Mouse (Mus musculus): Measurements from ENCODE around the gene Tspan2.

Gene Tspan2

DNA sequence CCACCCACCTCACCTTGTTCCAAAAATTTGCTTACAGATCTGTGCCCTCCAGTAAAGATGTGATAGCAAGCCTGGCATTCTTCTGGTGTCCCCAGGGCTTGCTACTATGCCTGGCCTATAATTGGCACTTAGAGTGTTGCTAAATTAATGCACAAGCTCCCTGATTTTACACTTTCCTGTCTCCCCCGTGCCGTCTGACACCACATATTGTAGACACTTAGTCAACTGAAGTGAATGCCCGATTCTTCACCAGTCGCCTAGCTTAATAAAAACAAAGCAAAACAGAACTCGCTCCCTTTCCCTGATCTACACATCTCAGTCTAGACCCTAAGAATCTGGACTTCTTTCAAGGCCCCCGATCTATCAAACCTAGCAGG is 405 bp upstream of the Tspan2 start:
- in situ Hi-C loops (cut with MboI), result loop anchor here (10.0 kb wide), 1 partner anchor 261 kb away; the partner anchor contains the start of gene Sike1

DNA sequence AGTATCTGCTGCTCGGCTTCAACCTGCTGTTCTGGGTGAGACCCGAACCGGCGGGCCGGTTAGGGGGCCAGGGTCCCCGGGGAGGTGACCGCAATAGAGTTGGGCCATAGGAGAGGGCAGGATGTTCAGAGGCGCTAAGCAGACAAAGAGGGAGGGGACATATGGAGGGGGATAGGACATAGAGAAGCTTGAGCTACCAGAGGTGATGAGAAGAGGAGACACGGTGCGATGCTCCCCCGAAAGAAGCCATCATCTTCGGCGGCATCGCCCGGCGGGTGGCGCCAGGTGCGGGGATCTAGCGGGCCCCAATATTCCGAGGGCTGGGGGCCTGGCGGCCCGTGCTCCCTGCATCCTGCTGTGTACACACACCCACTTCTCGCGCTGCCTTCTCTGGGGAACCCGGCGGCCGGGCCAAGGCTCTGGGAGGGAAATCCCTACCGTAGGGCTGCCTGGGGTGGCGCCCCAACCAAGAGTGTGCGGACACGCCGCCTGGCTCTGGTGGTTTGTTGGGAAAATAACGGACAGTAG is 766 bp downstream of the Tspan2 start:
- in situ Hi-C loops (cut with MboI), result loop anchor here (10.0 kb wide), 1 partner anchor 260 kb away; the partner anchor contains the start of gene Sike1

DNA sequence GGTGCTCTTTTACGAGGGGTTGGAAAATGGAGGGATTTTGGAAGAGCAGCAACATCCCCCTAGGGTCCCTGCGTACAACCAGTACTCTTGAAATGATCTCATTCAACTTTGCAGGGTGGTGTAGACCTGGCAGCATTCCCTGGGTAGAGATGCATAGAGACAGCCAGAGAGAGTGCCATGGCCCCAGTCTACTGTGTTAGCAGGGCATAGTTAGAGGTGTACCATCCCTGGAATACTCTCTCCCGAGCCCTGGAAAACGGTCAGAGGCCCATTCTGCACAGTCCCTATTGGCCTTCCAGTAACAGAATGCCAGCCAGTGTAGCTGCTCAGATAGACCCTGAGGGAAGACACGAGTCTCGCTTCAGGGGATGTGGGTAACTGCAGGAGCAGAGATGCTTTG is 1.3 kb downstream of the Tspan2 start:
- in situ Hi-C loops (cut with MboI), result loop anchor here (10.0 kb wide), 1 partner anchor 259 kb away; the partner anchor contains the start of gene Sike1

DNA sequence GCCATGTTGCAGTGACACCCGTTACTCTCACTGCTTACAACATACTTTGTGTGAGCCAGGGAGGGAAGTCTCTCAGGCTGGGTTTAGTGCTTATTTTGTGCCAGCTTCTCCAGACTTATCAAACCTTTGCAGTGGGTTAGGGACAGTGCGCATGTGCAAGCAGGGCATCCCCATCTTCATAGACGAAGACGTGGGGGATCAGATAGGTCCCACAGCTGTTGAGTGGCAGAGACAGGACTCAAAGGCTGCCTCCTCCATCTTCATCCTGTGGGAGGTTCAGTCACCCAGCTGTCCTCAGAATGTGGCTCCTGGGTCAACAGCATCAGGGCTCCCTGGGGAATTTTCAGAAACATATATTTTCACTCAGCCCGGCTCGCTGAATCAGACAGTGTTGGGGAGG is 2.1 kb downstream of the Tspan2 start:
- in situ Hi-C loops (cut with MboI), result loop anchor here (10.0 kb wide), 1 partner anchor 258 kb away; the partner anchor contains the start of gene Sike1

DNA sequence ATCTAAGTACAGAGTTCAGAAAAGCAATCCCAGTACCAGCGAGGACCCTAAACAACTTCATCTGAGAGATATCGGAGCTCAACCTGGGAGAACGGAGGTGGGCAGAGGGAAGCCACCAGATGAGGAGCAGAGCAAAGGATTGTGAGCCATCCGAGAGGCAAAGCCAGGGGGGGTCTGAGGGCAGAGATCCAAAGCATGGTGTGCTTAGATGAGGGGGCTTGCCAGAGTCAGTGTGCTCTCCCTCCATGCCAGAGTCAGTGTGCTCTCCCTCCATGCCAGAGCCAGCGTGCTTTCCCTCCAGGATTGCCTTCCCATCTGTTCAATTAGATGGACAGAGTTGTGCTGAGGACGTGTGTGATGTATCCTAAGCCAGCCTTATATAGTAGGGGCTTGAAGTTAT is 2.8 kb downstream of the Tspan2 start:
- in situ Hi-C loops (cut with MboI), result loop anchor here (10.0 kb wide), 1 partner anchor 258 kb away; the partner anchor contains the start of gene Sike1

DNA sequence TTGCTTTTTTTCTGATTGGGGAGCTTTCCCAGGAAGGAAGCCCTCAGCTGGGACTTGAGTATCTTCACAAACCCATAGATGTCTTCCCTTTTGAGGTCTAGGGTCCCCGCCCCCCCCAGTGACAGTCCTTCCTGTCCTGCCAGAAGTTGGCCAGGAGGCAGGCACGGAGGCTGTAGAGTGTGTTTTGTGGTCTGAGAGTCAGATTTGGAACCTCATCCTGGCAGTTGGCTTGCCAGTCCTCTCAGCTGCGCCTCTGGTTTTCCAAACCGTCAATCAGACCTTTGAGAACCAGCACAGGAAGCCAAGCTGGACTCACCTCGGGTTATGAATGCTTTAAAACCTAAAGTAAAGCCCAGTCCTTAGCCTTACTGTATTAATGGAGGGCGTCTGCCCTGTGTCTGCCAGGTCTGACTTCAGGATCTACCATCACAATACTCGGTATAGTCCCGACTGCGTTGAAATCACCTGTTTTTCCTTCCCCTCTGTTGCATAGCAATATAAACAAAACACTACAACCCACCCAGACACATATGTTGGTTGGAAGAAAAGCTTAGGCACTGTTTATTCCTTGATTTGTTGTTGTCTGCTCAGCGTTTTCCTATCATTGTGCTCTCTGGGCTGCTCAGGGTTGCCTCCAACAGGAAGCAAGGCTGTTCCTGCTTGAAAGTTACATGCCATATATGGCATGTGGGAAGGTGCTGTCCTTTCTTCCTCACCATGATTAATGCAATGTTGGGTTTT is 4.0 kb downstream of the Tspan2 start:
- in situ Hi-C loops (cut with MboI), result loop anchor here (10.0 kb wide), 1 partner anchor 256 kb away; the partner anchor contains the start of gene Sike1

DNA sequence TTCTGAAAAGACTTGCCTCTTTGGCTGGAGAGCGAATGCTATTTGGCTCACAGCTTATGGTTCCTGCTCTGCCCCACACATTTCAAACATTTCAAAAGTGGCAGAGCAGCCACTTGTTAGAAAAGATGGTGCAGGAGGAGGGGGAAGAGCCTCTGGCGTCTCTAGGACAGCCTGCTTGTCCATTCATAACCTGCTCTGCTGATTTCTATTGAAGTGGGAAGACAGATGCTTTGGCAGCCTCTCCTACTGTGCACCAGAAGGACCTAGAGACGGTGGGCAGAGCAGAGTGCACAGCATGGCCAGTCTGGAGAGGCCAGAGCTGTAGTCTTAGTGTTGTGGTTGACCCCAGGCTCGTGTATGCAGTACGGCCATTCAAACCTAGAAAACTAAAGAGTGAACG is 4.6 kb downstream of the Tspan2 start:
- in situ Hi-C loops (cut with MboI), result loop anchor here (10.0 kb wide), 1 partner anchor 256 kb away; the partner anchor contains the start of gene Sike1

DNA sequence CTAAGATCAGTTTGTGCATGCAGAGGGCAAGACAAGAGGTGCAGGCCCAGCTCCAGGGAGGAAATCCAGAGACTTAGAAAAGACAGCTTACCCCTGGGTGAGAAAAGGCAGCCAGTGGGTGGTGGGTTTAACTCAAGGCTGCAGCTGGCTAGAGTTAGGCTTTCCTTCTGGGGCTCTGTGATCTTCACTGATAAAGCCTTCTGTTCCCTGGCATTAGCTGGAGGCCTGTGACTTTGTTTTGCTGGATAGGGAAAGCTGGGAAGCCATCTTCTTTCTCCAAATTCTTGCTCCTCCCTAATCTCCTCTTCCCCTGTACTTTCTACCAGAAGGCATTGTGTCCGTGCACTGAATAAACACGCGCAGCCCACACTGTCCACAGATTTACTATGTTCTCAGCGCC is 8.4 kb downstream of the Tspan2 start:
- in situ Hi-C loops (cut with MboI), result no loop called here

DNA sequence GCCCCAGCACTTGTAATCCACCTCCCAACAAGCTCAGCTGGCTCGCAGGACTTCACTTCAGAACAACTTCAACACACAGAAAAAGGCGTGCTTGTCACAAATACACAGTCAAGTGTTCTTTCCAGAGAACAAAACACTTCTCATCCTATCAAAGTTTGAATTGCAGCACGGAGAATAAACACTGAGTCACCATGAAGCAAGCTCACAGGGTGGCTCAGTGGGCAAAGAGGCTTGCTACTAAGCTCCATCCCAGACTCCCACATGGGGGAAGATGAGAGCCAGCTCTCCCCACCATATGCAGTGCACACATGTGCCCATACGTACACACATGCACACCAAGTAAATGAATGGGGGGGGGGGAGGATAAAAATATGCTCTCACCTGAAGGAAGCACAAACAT is 8.9 kb downstream of the Tspan2 start:
- in situ Hi-C loops (cut with MboI), result no loop called here

DNA sequence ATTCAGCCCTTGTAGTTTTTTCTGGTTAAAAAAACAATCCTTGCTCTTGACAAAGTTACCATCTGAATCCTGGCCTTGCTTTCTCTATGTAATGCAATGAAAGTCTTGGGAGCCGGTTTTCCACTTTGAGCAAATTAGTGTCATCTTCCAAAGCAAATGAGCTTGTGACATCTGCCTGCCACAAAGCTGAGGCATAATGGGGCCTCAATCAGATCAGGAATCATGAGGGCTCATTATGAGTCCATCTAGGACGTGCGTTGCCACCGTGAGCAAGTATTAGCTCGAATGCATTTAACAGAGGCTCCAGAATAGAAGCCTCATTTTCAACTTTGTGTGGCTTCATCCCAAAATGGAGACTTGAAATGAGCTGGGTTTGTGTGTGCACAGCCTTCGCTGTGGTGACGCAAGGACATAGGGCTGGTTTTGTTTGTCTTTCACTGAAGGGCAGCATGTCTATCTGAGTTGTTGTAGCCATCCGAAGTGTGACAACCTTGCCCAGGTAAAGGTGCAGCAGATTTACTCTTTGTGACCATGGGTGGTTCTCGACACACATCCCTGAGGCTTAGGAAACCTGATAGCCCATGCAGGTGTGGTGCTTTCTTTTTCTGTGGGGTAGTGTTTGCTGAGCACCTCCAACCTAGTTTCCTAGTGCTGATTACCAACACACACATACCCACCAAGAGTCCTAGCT is 9.6 kb downstream of the Tspan2 start:
- in situ Hi-C loops (cut with MboI), result no loop called here

DNA sequence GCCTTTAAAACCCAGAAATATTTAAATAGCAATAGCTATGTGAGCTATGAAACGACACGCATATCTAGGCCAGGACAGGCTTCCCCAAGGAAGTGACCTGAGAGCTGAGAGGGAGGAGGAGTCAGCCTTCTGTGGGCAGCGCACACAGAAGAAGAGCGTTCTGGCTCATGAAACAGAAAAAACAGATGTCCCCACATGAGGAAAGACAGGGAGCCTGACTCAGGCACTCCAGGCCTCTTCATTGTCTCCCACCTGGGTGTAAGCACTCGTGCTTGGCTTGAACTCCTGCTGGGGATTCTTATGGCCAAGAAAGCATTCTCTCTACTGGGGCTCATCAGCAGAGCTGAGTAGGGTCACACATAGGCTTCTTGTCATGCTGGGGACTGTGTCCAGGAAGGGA is 10.3 kb downstream of the Tspan2 start:
- in situ Hi-C loops (cut with MboI), result no loop called here

DNA sequence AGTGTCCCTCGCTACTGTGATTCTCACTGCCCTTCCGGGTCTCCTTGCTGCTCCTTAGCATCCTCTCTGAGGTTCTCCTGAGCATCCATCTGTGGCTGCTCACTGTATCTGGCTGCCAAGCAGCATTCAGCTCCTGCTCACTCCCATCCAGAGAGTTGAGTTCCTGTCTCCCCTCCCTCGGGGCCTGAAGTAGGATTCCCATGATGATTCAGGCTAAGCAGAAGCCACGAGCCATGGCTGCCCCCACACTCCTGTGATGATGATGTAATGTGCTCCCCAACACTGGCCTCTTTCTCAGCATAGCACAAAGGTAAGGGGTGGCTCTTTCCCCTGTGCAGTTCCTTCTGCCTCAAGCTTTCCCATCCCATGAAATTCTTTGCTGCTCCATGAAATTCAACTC is 11.8 kb downstream of the Tspan2 start:
- in situ Hi-C loops (cut with MboI), result no loop called here

DNA sequence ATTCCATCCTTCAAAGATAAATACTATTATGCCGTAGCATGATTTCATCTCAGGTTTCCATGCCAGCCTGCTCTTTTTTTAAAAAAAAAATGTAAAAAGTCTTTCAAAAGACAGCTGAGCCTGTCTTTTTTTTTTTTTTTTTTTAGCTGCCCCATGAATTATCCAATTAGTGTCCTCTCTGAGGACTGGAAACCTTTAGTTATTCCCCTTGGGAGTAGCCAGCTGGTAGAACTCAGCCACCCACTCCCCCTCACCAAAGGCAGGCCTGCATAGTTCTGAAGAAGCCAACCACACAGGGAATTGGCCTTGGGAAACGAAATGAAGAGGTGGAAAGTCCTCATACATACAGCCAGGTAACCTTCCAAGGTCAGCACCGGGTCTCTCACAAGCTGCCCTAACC is 13.7 kb downstream of the Tspan2 start:
- in situ Hi-C loops (cut with MboI), result no loop called here

DNA sequence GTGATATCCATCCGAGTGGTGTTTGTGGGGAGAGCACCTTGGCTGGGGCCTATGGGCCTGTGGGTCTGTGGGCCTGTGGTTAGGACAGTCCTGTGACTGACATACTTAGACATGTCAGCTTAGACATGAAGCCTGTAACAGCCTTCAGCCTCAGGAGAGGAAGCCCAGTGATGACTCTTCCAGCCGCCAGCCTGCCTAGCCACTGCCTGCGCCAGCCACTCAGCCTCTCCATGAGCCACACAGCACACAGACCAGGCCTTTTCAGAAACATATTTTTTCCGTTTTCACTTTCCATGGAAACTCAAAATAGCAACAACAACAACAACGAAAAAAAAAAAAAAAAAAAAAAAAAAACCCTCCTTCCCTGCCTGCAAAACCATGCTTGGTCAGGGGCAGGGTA is 14.4 kb downstream of the Tspan2 start:
- in situ Hi-C loops (cut with MboI), result no loop called here

DNA sequence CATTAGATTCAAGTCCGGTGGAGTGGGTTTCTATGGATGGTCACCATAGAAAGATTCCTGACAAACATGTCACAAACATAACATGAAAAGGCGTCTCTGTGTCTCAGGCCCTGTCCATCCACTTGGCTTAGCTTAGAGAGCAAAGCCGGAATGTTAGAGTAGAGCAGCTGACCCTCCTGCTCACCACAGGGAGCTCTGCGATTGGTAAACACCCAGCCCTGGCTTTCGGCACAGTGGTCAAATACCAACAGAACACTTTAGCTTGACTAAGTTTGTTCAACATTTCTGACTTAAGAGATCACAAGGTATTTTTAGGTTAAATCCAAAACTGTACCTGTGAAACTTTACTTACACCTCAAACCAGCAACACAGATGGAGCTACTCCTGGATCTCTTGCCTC is 16.8 kb downstream of the Tspan2 start:
- in situ Hi-C loops (cut with MboI), result no loop called here

DNA sequence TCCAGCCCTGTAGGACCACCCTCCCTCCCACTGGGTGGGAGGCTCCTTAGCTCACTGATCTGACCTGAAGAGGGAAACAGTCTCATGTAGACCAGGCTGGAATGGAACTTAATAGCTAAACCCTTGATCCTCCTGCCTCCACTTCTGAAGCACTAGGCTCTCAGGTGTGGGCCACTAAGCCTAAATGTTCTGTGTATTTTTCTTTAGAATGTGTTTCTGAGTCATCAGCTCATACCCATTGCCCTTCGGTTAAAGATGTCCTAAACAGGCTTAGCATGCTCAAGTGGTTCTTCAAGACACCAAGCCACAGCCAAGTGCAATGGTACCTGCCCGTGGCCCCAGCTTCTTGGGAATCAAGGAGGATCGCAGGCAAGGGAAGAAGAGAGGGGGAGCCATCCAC is 17.2 kb downstream of the Tspan2 start:
- in situ Hi-C loops (cut with MboI), result no loop called here

DNA sequence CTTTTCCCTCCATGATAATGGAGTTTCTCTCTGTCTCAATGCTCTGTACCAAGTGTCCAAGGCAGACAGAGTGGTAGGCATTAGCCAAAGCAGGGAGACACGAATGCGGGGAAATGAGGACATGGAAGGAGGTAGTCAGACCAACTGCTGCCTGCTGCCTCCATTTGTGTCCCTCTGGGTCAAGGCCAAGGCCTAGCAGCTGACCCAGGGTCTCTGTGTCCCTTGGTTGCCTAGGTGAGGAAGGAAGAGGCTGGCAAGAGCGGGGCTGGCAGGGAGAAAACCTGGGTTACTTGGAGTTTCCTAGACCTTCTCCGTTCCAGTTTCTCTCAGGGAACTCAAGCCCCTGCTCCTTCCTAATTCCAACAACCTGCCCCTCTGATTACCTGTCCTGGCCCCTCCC is 17.7 kb downstream of the Tspan2 start:
- in situ Hi-C loops (cut with MboI), result no loop called here

DNA sequence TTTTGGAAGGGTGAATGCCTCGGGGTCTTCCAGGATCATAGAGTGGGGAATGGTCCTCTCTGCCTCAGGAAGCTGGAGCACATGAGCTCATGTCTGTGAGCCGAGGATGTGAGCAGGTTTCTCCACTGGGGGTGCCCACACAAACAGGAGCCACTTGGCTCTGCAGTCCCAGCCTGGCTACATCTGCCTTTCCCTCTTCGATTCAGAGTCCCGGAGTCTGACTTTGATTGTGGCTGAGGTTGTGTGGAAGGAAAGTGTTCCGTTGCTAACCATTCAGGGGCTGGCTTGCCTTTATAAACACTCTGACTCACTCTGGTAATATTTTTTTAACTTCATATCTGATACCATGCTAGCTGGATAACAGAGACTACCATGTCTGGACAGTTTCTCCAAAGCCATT is 18.1 kb downstream of the Tspan2 start:
- in situ Hi-C loops (cut with MboI), result no loop called here

DNA sequence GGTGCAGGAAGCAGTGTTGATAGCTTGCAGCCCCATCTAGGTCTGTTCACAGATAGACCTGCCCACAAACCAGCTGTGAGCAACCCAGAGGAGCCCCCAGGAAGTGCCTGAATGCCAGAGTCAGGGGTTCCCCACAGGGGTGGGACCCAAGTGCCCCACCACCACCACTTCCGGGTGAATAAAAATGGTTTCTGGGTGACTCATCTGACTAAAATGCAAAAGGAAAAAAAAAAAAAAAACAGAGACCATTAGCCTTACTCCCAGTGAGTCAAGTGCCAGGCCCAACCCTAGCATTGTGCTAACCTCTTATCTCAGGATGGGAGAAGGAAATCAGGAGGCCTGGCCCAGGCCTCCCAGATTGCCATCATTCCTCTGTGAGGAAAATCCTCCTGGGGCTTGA is 21.5 kb downstream of the Tspan2 start:
- in situ Hi-C loops (cut with MboI), result no loop called here

DNA sequence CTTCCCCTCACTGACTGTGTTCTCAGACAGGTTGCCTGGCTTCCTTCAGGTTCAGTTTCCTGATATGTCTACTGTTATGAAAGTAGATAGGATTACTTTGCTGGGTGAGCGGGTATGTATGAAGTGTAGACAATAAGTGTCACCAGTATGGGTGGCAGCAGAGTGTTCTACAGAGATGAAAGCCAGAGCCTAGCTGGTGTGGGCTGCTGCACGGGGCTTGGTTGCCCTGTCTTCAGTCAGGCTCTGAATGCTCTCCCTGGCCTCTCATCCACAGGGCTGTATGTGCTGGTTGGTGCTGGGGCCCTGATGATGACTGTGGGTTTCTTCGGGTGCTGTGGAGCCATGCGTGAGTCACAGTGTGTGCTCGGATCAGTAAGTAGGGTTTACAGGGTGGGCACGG is 22.7 kb downstream of the Tspan2 start:
- in situ Hi-C loops (cut with MboI), result no loop called here

DNA sequence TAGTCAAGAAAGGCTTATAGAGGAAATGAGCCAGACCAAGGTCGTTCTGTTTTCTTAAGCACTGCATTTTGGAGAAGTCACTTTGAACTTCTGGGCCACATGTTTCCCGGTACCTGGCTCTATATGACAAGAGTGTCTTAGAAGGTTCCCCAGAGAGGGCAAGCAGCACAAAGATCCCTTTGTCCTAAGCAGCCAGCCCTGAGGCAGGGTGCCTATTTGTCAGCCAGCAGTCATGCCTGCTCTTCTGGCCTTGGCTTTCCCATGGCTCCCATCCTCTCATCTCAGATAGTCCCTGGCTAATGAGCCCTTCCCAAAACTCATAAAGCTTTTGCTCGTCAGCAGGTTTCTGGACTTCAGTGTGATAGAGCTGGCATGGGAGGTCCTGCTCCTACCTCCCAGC is 25.9 kb downstream of the Tspan2 start:
- in situ Hi-C loops (cut with MboI), result no loop called here

DNA sequence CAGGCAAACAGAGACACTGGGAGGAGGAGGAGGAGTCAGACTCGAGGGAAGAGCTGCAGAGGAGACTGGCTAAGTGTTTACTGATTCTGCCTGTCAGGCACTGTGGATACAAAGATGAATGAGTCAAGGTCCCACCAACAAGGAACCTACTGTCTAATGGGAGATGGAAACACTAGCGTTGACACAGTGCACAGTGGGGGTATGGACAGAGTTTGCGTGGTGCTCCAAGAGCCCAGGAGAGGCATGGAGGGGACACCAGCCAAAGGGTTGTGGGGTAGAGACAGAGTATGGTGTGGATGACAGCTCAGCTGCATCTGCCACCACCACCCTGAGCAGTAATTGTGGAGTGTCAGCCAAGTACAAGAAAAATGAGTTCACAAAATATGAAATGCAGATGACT is 28.1 kb downstream of the Tspan2 start:
- in situ Hi-C loops (cut with MboI), result no loop called here

Data from mature B cell (primary cell).